In the genomic region with DNA sequence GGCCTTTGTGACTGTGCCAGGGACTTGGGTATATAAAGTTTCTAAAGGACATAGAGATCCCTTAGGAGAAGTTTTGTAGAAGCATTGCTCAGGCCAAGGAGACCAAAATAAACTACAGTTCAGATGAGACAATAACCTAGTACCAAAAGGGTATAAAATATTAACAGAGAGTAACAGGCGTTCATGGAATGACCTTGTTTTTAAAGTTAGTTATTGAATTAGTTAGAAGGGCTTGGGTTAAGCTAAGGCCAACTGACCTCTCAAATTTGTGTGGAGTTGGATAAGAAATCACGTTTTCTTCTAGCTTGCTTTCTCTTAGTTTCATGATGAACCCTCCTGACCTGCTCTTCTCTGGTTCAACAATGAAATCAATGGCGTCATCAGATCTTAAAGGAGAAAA, we compare ENCODE assay signal across 28 mouse cellular contexts.
"Had no signal": no experiment of that assay in that cellular context is flagged by ENCODE, and none has a peak within 500 bp of the region (broad histone marks: within the 10 kb centered on the region; RNA-seq: fewer than 3 reads in every experiment).

No protein-coding gene starts in this region.

- DNase-seq: cerebellum, adult 2 months; cerebellum, adult 8-10 months; cerebellum, adult 9-10 months; cerebellum, adult 9-11 months; cerebellum, postnatal 10 days; cerebellum, postnatal 14 days; cerebellum, postnatal 25 days; cerebellum, postnatal 36 days; embryo, embryonic 11 days; forebrain, postnatal 0 days; gastrocnemius, adult 2 months; gastrocnemius, postnatal 10 days; gastrocnemius, postnatal 14 days; gastrocnemius, postnatal 25 days; gastrocnemius, postnatal 36 days; heart, adult 11 months; heart, adult 18-20 months had no signal

- H3K27ac ChIP-seq: embryonic facial prominence, embryonic 10.5 days; embryonic facial prominence, embryonic 12.5 days; embryonic facial prominence, embryonic 13.5 days; embryonic facial prominence, embryonic 15.5 days; forebrain, embryonic 10.5 days; forebrain, embryonic 12.5 days; forebrain, embryonic 13.5 days; forebrain, embryonic 15.5 days; gastrocnemius, adult 2 months had no signal

- H3K9me3 ChIP-seq: embryonic facial prominence, embryonic 10.5 days; embryonic facial prominence, embryonic 12.5 days; embryonic facial prominence, embryonic 13.5 days; embryonic facial prominence, embryonic 15.5 days; forebrain, embryonic 10.5 days; forebrain, embryonic 12.5 days; forebrain, embryonic 13.5 days; forebrain, embryonic 15.5 days had no signal

- H3K4me1 ChIP-seq: embryonic facial prominence, embryonic 10.5 days; embryonic facial prominence, embryonic 12.5 days; embryonic facial prominence, embryonic 13.5 days; embryonic facial prominence, embryonic 15.5 days; forebrain, embryonic 10.5 days; forebrain, embryonic 12.5 days; forebrain, embryonic 13.5 days; forebrain, embryonic 15.5 days had no signal

- H3K4me2 ChIP-seq: embryonic facial prominence, embryonic 12.5 days; embryonic facial prominence, embryonic 13.5 days; embryonic facial prominence, embryonic 15.5 days; forebrain, embryonic 12.5 days; forebrain, embryonic 13.5 days; forebrain, embryonic 15.5 days had no signal

- ATAC-seq: forebrain, embryonic 13.5 days; forebrain, embryonic 14.5 days; forebrain, embryonic 15.5 days; forebrain, embryonic 16.5 days; forebrain, postnatal 0 days had no signal

- H3K36me3 ChIP-seq: embryonic facial prominence, embryonic 10.5 days; embryonic facial prominence, embryonic 12.5 days; embryonic facial prominence, embryonic 13.5 days; embryonic facial prominence, embryonic 15.5 days; forebrain, embryonic 10.5 days; forebrain, embryonic 12.5 days; forebrain, embryonic 15.5 days had no signal

- H3K27me3 ChIP-seq: embryonic facial prominence, embryonic 12.5 days; embryonic facial prominence, embryonic 13.5 days; embryonic facial prominence, embryonic 15.5 days; forebrain, embryonic 12.5 days; forebrain, embryonic 13.5 days; forebrain, embryonic 15.5 days had no signal

- H3K4me3 ChIP-seq: embryonic facial prominence, embryonic 10.5 days; embryonic facial prominence, embryonic 12.5 days; embryonic facial prominence, embryonic 13.5 days; embryonic facial prominence, embryonic 15.5 days; erythroblast, embryonic 14.5 days; forebrain, embryonic 10.5 days; forebrain, embryonic 12.5 days; forebrain, embryonic 13.5 days; forebrain, embryonic 15.5 days; gastrocnemius, adult 2 months had no signal

- H3K9ac ChIP-seq: embryonic facial prominence, embryonic 12.5 days; embryonic facial prominence, embryonic 13.5 days; embryonic facial prominence, embryonic 15.5 days; forebrain, embryonic 12.5 days; forebrain, embryonic 13.5 days; forebrain, embryonic 15.5 days; forebrain, postnatal 0 days had no signal
